Mouse (Mus musculus): ENCODE data around the gene Rundc3a. TPM values are rescaled to one million over a fixed set of nuclear protein-coding genes. Genes with fewer than 3 reads are reported as not detected.

Gene Rundc3a
- total and polyA plus RNA-seq, 3 experiments: 0.23 to 0.66 TPM; not detected in 1

- no peaks in the 10 kb centered on the region for H3K36me3 ChIP-seq (ENCODE audit: control insufficient read depth, insufficient read depth, low read length)
- H3K27me3 ChIP-seq (ENCODE audit: control insufficient read depth, insufficient read depth, low read length): peaks cover 9% of the 10 kb centered on the region
- TF ChIP-seq CTCF (IDR thresholded peaks at IDR 0.05): no peak
- TF ChIP-seq EP300 (IDR thresholded peaks at IDR 0.05; ENCODE audit: insufficient read depth, low read depth, low read length): no peak
- TF ChIP-seq POLR2A (IDR thresholded peaks at IDR 0.05; ENCODE audit: insufficient read depth, low read depth, low read length): no peak
- 76% methylated on average over 7 of the region's 7 CpGs for WGBS
- no peak overlapping the region for H3K9ac ChIP-seq (ENCODE audit: low read depth, low read length)
- no peak for DNase-seq
- no peak overlapping the region for H3K27ac ChIP-seq
- H3K79me2 ChIP-seq (replicated peaks; ENCODE audit: control insufficient read depth, insufficient read depth, low read length): no peaks in the 10 kb centered on the region
- intact Hi-C loops (cut with DNase I): loop anchor here (5.0 kb wide), 1 partner anchor 49 kb away; no protein-coding TSS in a partner anchor
- H3K4me1 ChIP-seq (ENCODE audit: control insufficient read depth, insufficient read depth, low read length): peaks cover 5% of the 10 kb centered on the region
- no peak overlapping the region for H3K4me3 ChIP-seq
These were observed 3.5 kb downstream of the Rundc3a start for GRCm38 (mm10) chr11:102396671-102397141.

- Histone ChIP-seq H3K79me2 (replicated peaks; ENCODE audit: control insufficient read depth, insufficient read depth, low read length) (no peaks in the 10 kb centered on the region), H3K4me1 (ENCODE audit: control insufficient read depth, insufficient read depth, low read length) (peaks cover 5% of the 10 kb centered on the region), H3K4me3 (no peak overlapping the region), H3K27ac (no peak overlapping the region), H3K36me3 (ENCODE audit: control insufficient read depth, insufficient read depth, low read length) (no peaks in the 10 kb centered on the region), H3K27me3 (ENCODE audit: control insufficient read depth, insufficient read depth, low read length) (peaks cover 9% of the 10 kb centered on the region), H3K9ac (ENCODE audit: low read depth, low read length) (no peak overlapping the region)
- 75% methylated on average over 20 of the region's 20 CpGs for WGBS
- DNase-seq: no peak
- intact Hi-C loops (cut with DNase I): loop anchor here (5.0 kb wide), 1 partner anchor 51 kb away; no protein-coding TSS in a partner anchor
- TF ChIP-seq EP300 (IDR thresholded peaks at IDR 0.05; ENCODE audit: insufficient read depth, low read depth, low read length): no peak
- TF ChIP-seq CTCF (IDR thresholded peaks at IDR 0.05): no peak
- no peak for TF ChIP-seq POLR2A (IDR thresholded peaks at IDR 0.05; ENCODE audit: insufficient read depth, low read depth, low read length)
These were observed 5.0 kb downstream of the Rundc3a start for GRCm38 (mm10) chr11:102398007-102398825.

- WGBS: 19% methylated on average over 15 of the region's 15 CpGs
- Histone ChIP-seq H3K4me1 (ENCODE audit: control insufficient read depth, insufficient read depth, low read length) (peaks cover 1% of the 10 kb centered on the region), H3K27me3 (ENCODE audit: control insufficient read depth, insufficient read depth, low read length) (peaks cover 8% of the 10 kb centered on the region), H3K27ac (no peak overlapping the region), H3K4me3 (no peak overlapping the region), H3K79me2 (replicated peaks; ENCODE audit: control insufficient read depth, insufficient read depth, low read length) (no peaks in the 10 kb centered on the region), H3K9ac (ENCODE audit: low read depth, low read length) (no peak overlapping the region), H3K36me3 (ENCODE audit: control insufficient read depth, insufficient read depth, low read length) (no peaks in the 10 kb centered on the region)
- TF ChIP-seq EP300 (IDR thresholded peaks at IDR 0.05; ENCODE audit: insufficient read depth, low read depth, low read length): no peak
- intact Hi-C loops (cut with DNase I): loop anchor here (5.0 kb wide), 1 partner anchor 52 kb away; no protein-coding TSS in a partner anchor
- DNase-seq: no peak
These were observed 5.9 kb downstream of the Rundc3a start for GRCm38 (mm10) chr11:102399107-102399506.

DNA sequence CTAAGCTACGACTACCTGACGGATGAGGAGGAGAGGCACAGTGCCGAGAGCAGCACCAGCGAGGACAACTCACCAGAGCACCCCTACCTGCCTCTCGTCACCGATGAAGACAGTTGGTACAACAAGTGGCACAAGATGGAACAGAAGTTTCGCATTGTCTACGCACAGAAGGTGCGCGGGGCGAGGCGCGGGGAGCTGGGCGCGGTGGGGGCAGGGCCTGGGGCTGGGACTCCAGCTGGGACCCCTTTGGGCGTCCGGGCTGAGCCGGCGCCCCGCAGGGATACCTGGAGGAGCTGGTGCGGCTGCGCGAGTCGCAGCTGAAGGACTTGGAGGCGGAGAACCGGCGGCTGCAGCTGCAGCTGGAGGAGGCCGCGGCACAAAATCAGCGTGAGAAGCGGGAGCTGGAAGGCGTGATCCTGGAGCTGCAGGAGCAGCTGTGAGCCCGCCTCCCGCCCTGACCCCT is 6.4 kb downstream of the Rundc3a start:
- intact Hi-C loops (cut with DNase I): loop anchor here (5.0 kb wide), 1 partner anchor 52 kb away; no protein-coding TSS in a partner anchor
- 5% methylated on average over 34 of the region's 34 CpGs for WGBS
- no peaks in the 10 kb centered on the region for H3K36me3 ChIP-seq (ENCODE audit: control insufficient read depth, insufficient read depth, low read length)
- no peak overlapping the region for H3K27ac ChIP-seq
- no peak for DNase-seq
- no peak overlapping the region for H3K4me3 ChIP-seq
- H3K4me1 ChIP-seq (ENCODE audit: control insufficient read depth, insufficient read depth, low read length): peaks cover 1% of the 10 kb centered on the region
- peaks cover 8% of the 10 kb centered on the region for H3K27me3 ChIP-seq (ENCODE audit: control insufficient read depth, insufficient read depth, low read length)
- no peaks in the 10 kb centered on the region for H3K79me2 ChIP-seq (replicated peaks; ENCODE audit: control insufficient read depth, insufficient read depth, low read length)
- H3K9ac ChIP-seq (ENCODE audit: low read depth, low read length): no peak overlapping the region
- TF ChIP-seq POLR2A (IDR thresholded peaks at IDR 0.05; ENCODE audit: insufficient read depth, low read depth, low read length) (no peak), EP300 (IDR thresholded peaks at IDR 0.05; ENCODE audit: insufficient read depth, low read depth, low read length) (no peak), CTCF (IDR thresholded peaks at IDR 0.05) (no peak)

GRCm38 (mm10) chr11:102400513-102401084 is 7.4 kb downstream of the Rundc3a start:
- TF ChIP-seq POLR2A (IDR thresholded peaks at IDR 0.05; ENCODE audit: insufficient read depth, low read depth, low read length) (no peak), EP300 (IDR thresholded peaks at IDR 0.05; ENCODE audit: insufficient read depth, low read depth, low read length) (no peak), CTCF (IDR thresholded peaks at IDR 0.05) (no peak)
- Histone ChIP-seq H3K36me3 (ENCODE audit: control insufficient read depth, insufficient read depth, low read length) (no peaks in the 10 kb centered on the region), H3K79me2 (replicated peaks; ENCODE audit: control insufficient read depth, insufficient read depth, low read length) (no peaks in the 10 kb centered on the region), H3K9ac (ENCODE audit: low read depth, low read length) (no peak overlapping the region), H3K27me3 (ENCODE audit: control insufficient read depth, insufficient read depth, low read length) (peaks cover 8% of the 10 kb centered on the region), H3K27ac (no peak overlapping the region), H3K4me1 (ENCODE audit: control insufficient read depth, insufficient read depth, low read length) (peaks cover 1% of the 10 kb centered on the region), H3K4me3 (no peak overlapping the region)
- no peak for DNase-seq
- 23% methylated on average over 12 of the region's 12 CpGs for WGBS
- intact Hi-C loops (cut with DNase I): no loop called here
